Mouse (Mus musculus) left cerebral cortex, adult 11 months (tissue): Measurements from ENCODE around the gene Msx2.

Source experiments
- DNase-seq: peaks from one replicate; pipeline ENCODE4 v3.0.0; 2022; ENCODE audit warnings: low spot score

Gene Msx2

GRCm38 (mm10) chr13:53465191-53465820, 7.6 kb downstream of the Msx2 start:
- no peak for DNase-seq

- DNase-seq: no peak
Measured at GRCm38 (mm10) chr13:53464441-53465001, 8.4 kb downstream of the Msx2 start.

DNA sequence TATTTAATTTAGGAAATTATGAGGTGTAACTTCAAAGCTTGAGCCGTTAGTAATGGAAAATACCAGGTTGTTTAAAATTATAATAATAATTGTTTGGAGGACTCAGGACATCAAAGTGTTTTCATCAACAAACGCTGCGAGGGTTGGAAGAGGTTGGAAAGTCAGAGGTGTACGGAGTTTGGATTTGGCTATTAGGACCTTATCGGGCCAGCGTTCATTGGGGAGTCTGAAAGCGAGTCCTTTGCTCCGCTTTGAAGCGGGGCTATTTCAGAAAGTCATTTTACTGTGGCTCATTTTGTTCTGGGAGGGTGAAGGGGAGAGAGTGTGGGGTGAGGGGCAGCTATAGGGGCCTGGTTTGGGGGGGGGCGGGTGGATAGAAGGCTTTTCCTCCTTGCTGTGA, 8.9 kb downstream of the Msx2 start:
- no peak for DNase-seq

GRCm38 (mm10) chr13:53463037-53463436, 9.8 kb downstream of the Msx2 start:
- no peak for DNase-seq

DNA sequence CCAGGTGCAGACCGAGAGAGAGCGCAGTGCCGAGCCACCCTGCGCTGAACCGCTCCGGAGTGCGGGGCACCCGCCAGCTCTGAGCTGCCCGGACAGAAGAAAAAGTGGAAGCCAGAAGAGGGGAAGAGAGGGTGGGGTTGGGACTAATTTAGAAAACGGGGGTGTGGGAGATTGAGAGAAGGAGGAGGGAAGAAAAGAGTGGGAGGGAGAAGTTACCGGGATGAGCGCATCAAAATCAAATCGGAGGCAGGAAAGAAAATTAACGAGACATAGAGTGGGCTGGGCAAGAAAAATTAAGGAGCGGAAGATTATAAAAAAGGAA, 10.3 kb downstream of the Msx2 start:
- DNase-seq: no peak

- DNase-seq: no peak
Measured at GRCm38 (mm10) chr13:53461855-53462648, 10.8 kb downstream of the Msx2 start.

DNA sequence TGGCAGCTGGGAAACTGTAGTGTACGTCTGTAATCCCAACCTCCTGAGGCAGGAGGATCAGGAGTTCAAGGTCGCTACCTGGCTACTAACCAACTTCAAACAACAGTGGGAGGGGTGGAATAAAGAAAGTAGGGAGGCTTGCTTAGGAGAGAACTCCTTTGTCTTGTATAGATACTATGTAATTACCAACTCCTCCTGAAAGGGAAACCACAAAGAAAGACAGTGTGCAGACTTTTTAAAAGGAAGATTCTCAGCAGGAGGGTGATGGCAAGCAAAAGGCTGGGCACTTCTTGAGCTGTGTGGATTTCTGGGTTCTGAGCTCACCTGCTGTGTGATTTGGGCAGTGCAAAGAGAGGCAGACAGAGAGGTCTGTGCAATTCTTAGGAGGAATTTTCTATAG, 11.5 kb downstream of the Msx2 start:
- no peak for DNase-seq

GRCm38 (mm10) chr13:53458766-53459165, 14.1 kb downstream of the Msx2 start:
- DNase-seq: no peak

DNA sequence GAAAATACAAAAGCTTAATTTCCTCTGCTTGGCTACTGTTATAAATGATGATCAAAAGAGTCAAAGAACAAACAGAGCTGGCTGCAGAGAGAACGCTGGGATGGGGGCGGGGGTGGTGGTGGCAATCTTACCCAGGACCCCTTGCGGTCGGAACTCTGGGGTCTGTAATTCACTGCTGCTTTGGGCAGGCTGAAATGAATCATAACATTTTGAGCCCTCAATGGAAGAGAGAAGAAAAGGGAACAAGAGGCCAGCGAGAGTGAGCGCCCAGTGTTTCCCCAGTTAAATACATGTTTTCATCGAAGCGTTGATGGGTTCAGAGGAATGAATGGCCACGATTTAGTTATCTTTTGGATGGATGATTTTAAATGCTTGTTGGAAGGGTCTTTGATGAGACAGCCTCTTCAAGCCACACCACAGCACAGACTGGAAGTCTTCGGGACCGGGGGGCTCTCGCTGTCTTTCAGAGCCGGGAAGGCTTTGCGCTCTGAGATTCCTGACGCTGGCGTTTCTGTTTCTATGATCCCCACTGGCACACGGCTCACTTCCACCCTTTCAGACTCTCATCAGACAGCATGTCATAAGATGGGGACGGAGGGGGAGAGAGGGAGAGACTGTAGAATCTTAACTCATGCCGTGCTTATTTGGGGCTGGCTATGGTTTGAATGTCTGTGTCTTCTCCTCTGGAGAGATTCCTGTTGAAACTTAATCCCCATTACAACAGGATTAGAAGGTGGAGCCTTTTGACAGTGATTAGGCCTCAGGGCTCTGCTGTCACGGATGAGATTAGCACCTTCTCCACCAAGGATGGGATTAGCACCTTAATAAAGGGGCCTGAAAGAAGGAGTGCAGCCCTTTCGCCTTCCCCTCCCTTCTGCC, 17.8 kb downstream of the Msx2 start:
- DNase-seq: no peak

DNA sequence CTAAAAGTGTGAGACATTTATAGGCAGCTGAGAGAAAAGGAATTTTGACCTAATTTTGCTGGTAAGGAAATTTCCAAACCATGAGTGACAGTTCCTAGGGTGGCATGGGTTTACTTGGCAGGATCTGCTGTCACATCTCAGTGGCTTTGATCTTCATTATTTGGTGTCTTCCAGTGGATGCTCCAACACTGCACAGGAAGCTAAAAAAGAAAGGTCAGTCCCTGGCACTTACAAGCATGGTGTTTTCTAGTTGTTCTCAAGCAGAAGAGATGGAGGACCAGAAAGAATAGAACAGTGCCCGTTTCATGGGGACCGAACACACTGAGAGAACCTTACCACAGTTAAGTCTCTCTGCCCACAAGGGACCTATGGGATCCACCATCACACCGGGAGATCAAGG, 18.9 kb downstream of the Msx2 start:
- DNase-seq: no peak

GRCm38 (mm10) chr13:53447609-53448008, 25.3 kb downstream of the Msx2 start:
- DNase-seq: no peak

DNA sequence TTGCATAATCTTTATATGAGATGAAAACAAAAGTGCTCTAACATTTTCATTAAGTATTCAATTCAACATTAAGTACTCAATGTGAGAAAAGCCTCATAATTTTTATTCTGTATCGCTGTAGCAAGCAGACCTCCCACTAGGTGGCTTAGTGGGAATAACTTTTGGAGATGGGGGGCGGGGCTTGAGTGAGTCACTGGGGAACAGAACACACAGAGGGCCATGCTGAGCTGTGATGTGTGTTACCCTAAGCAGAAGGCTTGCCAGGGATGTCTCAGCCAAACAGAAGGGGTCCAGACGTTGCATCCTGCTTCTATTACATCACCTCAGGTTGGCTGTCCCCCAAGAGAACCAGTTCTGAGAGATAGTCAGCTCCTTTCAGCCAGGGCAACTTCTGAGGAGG, 29.3 kb downstream of the Msx2 start:
- DNase-seq: peak; percentile 11

DNA sequence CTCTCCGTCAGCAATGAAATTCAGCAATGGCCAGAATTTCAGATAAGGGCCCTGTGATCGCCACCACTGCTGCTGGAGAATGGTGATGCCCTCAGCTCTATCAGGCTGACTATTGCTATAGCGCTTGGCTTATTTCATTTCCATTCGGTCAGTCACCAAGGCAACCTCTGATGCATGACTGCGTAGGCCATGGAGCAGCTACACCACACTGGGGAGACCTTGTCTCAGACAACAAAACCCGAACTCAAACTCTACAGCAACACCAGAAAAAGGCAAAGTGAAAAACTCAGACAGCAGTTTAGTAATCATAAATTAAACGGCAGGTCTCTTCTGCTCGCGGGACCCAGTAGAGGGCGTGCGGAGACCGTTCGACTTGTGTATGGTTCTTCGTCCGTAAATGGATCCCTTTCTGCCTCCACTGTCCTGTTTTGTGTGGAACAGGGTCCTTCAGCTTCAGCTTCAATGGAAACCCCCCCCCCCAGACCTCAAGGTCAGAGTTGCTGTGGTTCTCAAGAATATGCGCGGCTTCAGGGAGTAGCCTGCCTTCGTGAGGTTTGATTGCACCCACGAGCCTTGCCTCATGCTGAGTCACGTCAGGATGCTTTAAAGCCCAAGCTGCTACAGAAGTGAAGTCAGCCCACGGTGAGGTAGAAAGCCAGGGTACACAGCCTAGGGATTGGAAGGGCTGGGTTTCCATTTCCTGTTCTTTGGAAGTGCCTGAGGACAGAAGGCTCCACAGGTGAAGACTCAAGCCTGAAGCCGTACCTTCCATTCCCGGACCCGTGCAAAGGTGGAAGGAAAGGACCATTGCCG, 30.5 kb downstream of the Msx2 start:
- no peak for DNase-seq

DNA sequence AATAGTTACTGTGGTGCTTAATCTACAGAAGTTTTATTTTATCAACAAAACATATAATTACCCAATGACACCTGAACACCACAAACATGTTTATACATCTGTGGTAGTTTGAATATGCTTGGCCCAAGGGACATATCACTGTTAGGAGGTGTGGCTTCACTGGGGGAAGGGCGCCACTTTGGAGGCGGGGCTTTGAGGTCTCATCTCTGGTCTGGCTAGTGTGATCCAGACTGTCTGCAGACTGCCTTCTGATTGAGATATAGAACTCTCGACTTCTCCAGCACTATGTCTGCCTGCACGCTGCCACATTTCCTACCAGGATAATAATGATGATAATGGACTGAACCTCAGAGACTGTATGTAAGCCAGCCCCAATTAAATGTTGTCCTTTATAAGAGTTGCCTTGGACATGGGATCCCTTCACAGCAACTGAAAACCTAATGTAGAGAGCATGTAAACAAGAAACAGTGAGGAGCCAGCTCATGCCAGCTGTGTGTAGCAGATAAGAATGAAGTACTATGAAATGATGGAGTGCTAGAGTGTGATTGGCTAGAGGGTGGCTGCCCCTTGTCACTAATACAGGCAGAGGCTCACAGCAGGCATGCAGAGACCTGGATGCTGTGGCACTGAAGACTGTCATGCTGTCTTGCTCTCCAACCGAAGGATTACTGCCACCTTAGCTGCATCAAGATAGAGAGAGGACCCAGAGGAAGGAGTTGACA, 31.4 kb downstream of the Msx2 start:
- DNase-seq: no peak

DNA sequence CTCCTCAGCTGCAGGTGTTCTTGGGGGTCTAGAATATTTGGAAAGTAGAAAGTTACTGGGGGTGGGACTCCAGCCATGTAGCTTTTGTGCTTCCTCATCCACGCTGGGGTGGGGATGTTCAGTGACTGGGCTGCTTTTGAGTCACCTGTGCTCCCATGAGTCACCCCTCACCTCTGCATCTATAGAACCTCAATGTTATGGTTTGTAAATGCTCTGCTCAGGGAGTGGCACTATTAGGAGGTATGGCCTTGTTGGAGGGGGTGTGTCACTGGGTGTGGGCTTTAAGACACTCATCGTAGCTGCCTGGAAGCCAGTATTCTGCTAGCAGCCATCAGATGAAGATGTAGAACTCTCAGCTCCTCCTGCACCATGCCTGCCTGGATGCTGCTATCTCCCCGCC, 32.9 kb downstream of the Msx2 start:
- DNase-seq: no peak

- peak; percentile 68 for DNase-seq
Measured at GRCm38 (mm10) chr13:53426507-53426906, 46.4 kb downstream of the Msx2 start.

- no peak for DNase-seq
Measured at GRCm38 (mm10) chr13:53421189-53421588, 51.7 kb downstream of the Msx2 start.

DNA sequence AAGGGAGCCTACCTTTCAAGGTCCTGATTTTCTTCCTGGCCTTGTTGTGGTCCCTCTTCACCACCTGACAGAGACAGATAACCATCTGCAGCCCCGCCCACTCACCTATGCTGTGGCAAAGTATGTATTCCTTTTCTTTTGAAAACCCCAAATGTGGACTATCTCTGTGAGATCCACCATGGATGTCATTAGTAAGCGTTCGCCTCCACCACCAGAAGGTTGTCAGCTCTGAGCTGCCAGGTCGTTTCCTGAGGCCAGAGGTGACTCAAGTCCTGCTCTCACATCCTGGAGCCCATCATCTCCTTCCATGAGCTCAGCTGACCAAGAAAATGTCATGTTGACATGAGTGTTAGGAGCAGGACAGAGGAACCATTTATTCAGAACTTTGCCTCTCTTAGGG, 52.1 kb downstream of the Msx2 start:
- no peak for DNase-seq

- DNase-seq: no peak
Measured at GRCm38 (mm10) chr13:53419681-53420080, 53.2 kb downstream of the Msx2 start.

- DNase-seq: no peak
Measured at GRCm38 (mm10) chr13:53417701-53418100, 55.2 kb downstream of the Msx2 start.
